21 mouse cellular contexts compared by ENCODE assay signal in genomic region chr4:137315061-137315460, GRCm38 (mm10). TPM values are rescaled to one million over a fixed set of nuclear protein-coding genes. Genes with fewer than 3 reads are reported as not detected.
"Had no signal": no experiment of that assay in that cellular context is flagged by ENCODE, and none has a peak within 500 bp of the region (broad histone marks: within the 10 kb centered on the region; RNA-seq: fewer than 3 reads in every experiment).

No protein-coding gene starts in this region.

- H3K27me3 ChIP-seq: kidney, embryonic 15.5 days; limb, embryonic 12.5 days; liver, embryonic 13.5 days; midbrain, embryonic 12.5 days; neural tube, embryonic 13.5 days; stomach, embryonic 15.5 days had no signal

- H3K27ac ChIP-seq: left cerebral cortex, adult 2 months; macrophage; midbrain, embryonic 12.5 days; neural tube, embryonic 13.5 days; stomach, embryonic 15.5 days had no signal

- H3K9ac ChIP-seq: kidney, embryonic 15.5 days; limb, embryonic 12.5 days; liver, embryonic 13.5 days; lung, embryonic 14.5 days; midbrain, embryonic 12.5 days; neural tube, embryonic 13.5 days; stomach, embryonic 15.5 days had no signal

- ATAC-seq: lung, postnatal 0 days had no signal

- H3K4me1 ChIP-seq: limb, embryonic 12.5 days; midbrain, embryonic 12.5 days; neural tube, embryonic 13.5 days had no signal

- H3K4me3 ChIP-seq: kidney, embryonic 15.5 days; left cerebral cortex, adult 2 months; limb, embryonic 12.5 days; liver, embryonic 13.5 days; midbrain, embryonic 12.5 days; myocyte; neural tube, embryonic 13.5 days; stomach, embryonic 15.5 days had no signal

- H3K9me3 ChIP-seq: kidney, embryonic 15.5 days; limb, embryonic 12.5 days; liver, embryonic 13.5 days; midbrain, embryonic 12.5 days; neural tube, embryonic 13.5 days; stomach, embryonic 15.5 days had no signal

- H3K4me2 ChIP-seq: kidney, embryonic 15.5 days; limb, embryonic 12.5 days; liver, embryonic 13.5 days; lung, embryonic 14.5 days; midbrain, embryonic 12.5 days; neural tube, embryonic 13.5 days; stomach, embryonic 15.5 days had no signal

- DNase-seq: kidney, adult 11 months; kidney, adult 8-10 months; kidney, postnatal 10 days; kidney, postnatal 36 days; layer of hippocampus, postnatal 36 days; liver, embryonic 13.5 days; lung, embryonic 14.5 days; spleen, adult 18-20 months; thymus, postnatal 25 days had no signal

RNA-seq across cellular contexts. Expression of gene Wnt4, which starts 37.8 kb away (rescaled TPM):
- total RNA-seq: megakaryocyte, adult 5-6 weeks; monocyte, adult 5-6 weeks; neutrophil, adult 5-6 weeks had no signal
- polyA plus RNA-seq: macrophage had no signal
